Mouse (Mus musculus): ENCODE data around the gene Ptpn12. TPM values are rescaled to one million over a fixed set of nuclear protein-coding genes. Genes with fewer than 3 reads are reported as not detected.

Ptpn12 gene
- 32.3 and 35.9 TPM in 2 replicates for polyA plus RNA-seq (2012; rRNA removed)

DNA sequence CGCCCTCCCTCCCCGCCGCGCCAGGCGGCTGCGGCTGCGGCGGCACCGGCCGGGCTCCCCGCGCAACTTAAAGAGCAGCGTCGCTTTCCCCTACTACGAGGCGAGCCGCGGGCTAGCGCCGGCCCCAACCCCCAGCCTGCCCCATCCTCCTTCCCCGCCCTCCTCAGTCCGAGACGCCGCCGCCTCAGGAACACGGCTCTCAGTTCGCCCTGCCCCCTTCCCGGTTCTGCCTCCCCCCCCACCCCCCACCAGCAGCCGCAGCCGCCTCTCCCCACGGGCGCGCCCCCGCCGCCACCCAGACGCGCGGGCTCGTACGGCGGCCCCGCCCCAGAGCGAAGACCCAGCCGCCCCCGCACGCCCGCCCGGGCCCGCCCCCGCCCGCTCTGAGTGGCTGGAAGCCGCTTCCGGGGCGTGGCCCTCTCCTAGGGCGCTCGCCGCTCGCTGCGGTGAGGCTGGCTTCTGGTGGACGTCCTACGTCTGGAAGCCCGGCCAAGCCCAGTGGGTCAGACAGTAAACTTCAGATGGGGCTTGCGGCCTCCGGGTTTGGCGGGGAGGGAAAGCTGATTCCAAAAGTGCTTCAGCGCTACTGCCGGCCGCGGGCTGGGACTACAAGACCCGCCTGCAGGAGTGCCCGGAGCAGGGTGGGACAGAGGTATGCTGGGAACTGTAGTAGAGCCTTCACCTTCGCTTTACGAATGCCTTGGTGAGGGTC is at the start of gene Ptpn12:
Gene Ptpn12 (minus strand): TSS at position 92 of the 712 bp plus-strand sequence.
- no peaks in the 10 kb centered on the region; the same call in 1 of the 2 replicates for H3K4me1 ChIP-seq (ENCODE audit: control insufficient read depth, insufficient read depth, low read length)
- TF ChIP-seq POLR2A (IDR thresholded peaks at IDR 0.05; ENCODE audit: low read depth, low read length) (peak; percentile 84), CTCF (conservative IDR thresholded peaks at IDR 0.05; ENCODE audit: insufficient read depth, insufficient read length, low read depth, low read length) (no peak)
- H3K36me3 ChIP-seq (ENCODE audit: control insufficient read depth, insufficient read depth, low read length): no peaks in the 10 kb centered on the region
- peak; percentile 98 for DNase-seq
- peak within 1 kb of the TSS; percentile 92 for H3K4me3 ChIP-seq (ENCODE audit: insufficient read depth, low read depth, low read length)
- H3K27me3 ChIP-seq (replicated peaks; ENCODE audit: control insufficient read depth, insufficient read depth, low read length): no peaks in the 10 kb centered on the region
- H3K27ac ChIP-seq (ENCODE audit: insufficient read depth, low read depth, low read length): peak within 1 kb of the TSS; percentile 94
- WGBS: under 1% methylated on average over 66 of the region's 73 CpGs

DNA sequence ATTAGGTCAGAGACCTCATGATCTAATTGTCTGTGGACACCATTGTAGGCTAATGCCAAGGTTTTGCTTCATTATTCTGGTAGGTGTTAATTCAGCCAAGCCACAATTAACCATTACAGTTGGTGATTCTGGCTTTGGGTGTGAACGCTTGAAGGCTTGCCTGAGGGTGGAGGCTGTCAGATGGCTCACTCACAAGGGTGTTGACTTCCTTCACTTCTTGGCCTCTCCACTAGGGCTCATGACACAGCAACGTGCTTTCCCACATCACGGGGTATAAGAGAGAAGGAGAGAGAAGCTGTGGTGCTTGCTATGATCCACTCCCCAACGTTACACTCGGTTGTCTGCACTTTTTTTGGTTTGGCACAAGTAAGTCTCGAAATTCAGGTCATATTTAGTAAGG is 35.5 kb upstream of the Ptpn12 start:
- WGBS: 75% methylated on average over 6 of the region's 6 CpGs
- Histone ChIP-seq H3K27ac (ENCODE audit: insufficient read depth, low read depth, low read length) (no peak overlapping the region), H3K27me3 (replicated peaks; ENCODE audit: control insufficient read depth, insufficient read depth, low read length) (no peaks in the 10 kb centered on the region), H3K4me3 (ENCODE audit: insufficient read depth, low read depth, low read length) (no peak overlapping the region), H3K4me1 (ENCODE audit: control insufficient read depth, insufficient read depth, low read length) (no peaks in the 10 kb centered on the region), H3K36me3 (ENCODE audit: control insufficient read depth, insufficient read depth, low read length) (no peaks in the 10 kb centered on the region)
- no peak for DNase-seq
- TF ChIP-seq CTCF (conservative IDR thresholded peaks at IDR 0.05; ENCODE audit: insufficient read depth, insufficient read length, low read depth, low read length): no peak
- no peak for TF ChIP-seq POLR2A (IDR thresholded peaks at IDR 0.05; ENCODE audit: low read depth, low read length)

DNA sequence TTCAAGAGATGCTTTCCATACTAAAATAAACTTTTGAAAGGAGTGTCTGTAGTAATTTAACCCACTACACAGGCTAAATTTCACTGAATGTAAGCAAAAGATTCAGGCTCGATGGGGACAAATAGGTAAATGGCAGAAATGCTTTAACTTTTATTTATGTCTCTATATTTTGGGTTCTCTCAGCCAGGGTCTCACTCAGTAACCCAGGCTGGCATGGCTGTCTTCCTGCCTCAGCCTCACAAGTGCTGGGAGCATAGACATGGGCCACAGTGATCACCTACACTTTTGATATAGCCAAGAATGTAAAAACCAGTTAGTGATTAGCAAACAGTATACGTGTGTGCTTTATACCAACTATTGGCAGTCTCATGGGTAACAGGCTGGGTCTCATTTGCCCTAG is 1.5 kb upstream of the Ptpn12 start:
- H3K4me1 ChIP-seq (ENCODE audit: control insufficient read depth, insufficient read depth, low read length): no peaks in the 10 kb centered on the region; the same call in 1 of the 2 replicates
- no peak overlapping the region for H3K27ac ChIP-seq (ENCODE audit: insufficient read depth, low read depth, low read length)
- H3K4me3 ChIP-seq (ENCODE audit: insufficient read depth, low read depth, low read length): no peak overlapping the region
- 82% methylated on average over 2 of the region's 2 CpGs for WGBS
- no peak for TF ChIP-seq CTCF (conservative IDR thresholded peaks at IDR 0.05; ENCODE audit: insufficient read depth, insufficient read length, low read depth, low read length)
- TF ChIP-seq POLR2A (IDR thresholded peaks at IDR 0.05; ENCODE audit: low read depth, low read length): no peak
- H3K27me3 ChIP-seq (replicated peaks; ENCODE audit: control insufficient read depth, insufficient read depth, low read length): no peaks in the 10 kb centered on the region
- no peak for DNase-seq
- no peaks in the 10 kb centered on the region for H3K36me3 ChIP-seq (ENCODE audit: control insufficient read depth, insufficient read depth, low read length)

DNA sequence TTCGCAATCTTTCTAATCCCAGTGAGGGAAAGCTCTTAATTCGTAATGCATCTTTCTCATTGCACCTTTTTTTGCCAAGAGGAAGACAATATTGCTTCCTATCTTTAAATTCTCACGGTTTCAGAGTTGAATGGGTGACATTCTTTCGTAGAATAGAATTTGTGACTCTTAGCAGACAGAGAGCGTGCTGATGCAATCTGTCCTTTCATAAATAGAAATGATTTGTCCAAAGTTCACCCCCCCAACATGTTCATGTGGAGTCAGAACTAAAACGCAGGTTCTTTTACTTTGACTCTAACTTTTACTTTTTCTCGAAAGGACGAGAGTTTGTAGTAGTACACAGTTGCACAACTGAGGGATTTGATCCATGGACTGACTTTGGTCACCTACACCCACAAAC is 884 bp upstream of the Ptpn12 start:
- Histone ChIP-seq H3K27ac (ENCODE audit: insufficient read depth, low read depth, low read length) (peak overlapping the region; percentile 69), H3K4me3 (ENCODE audit: insufficient read depth, low read depth, low read length) (peak overlapping the region; percentile 68), H3K36me3 (ENCODE audit: control insufficient read depth, insufficient read depth, low read length) (no peaks in the 10 kb centered on the region), H3K4me1 (ENCODE audit: control insufficient read depth, insufficient read depth, low read length) (no peaks in the 10 kb centered on the region; the same call in 1 of the 2 replicates), H3K27me3 (replicated peaks; ENCODE audit: control insufficient read depth, insufficient read depth, low read length) (no peaks in the 10 kb centered on the region)
- WGBS: under 1% methylated on average over 8 of the region's 8 CpGs
- DNase-seq: peak; percentile 14
- TF ChIP-seq CTCF (conservative IDR thresholded peaks at IDR 0.05; ENCODE audit: insufficient read depth, insufficient read length, low read depth, low read length) (no peak), POLR2A (IDR thresholded peaks at IDR 0.05; ENCODE audit: low read depth, low read length) (no peak)

DNA sequence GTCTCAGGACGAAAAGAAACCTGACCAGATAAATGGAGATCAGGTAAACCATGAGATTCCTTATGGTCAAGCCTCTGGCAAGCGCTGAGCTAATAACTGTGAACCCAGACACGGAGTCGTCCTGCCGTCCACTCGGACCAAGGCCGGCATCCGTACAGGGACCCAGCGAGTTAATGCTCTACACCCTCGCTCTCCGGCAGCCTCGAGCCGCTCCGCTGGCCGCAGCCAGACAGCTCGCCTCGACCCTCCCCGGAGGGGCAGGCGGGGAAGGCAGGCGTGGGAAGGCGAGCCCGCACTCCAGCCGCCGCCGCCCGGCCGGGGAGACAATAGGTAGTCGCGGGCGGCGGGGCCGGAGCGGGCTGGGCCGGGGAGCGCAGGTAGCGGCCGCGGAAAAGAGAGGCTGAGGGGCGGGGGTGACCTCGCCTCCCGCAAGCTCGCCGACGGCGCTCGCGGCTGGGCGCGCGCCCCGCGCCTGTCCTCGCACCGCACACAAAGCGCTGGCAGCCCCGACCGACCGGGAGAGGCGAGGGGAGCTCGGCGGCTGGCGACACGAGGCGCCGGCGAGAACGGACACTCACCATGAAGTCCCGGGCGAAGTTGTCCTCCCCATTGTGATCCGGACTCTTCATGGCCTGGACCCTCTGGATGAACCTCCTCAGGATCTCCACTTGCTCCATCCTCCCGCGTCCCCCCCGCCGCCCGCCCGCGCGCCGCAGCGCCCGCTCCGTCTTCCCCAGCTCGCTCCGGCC is 466 bp downstream of the Ptpn12 start:
- Histone ChIP-seq H3K36me3 (ENCODE audit: control insufficient read depth, insufficient read depth, low read length) (no peaks in the 10 kb centered on the region), H3K27ac (ENCODE audit: insufficient read depth, low read depth, low read length) (peak overlapping the region; percentile 94), H3K27me3 (replicated peaks; ENCODE audit: control insufficient read depth, insufficient read depth, low read length) (no peaks in the 10 kb centered on the region), H3K4me3 (ENCODE audit: insufficient read depth, low read depth, low read length) (peak overlapping the region; percentile 92), H3K4me1 (ENCODE audit: control insufficient read depth, insufficient read depth, low read length) (no peaks in the 10 kb centered on the region; the same call in 1 of the 2 replicates)
- peak; percentile 63 for DNase-seq
- no peak for TF ChIP-seq POLR2A (IDR thresholded peaks at IDR 0.05; ENCODE audit: low read depth, low read length)
- no peak for TF ChIP-seq CTCF (conservative IDR thresholded peaks at IDR 0.05; ENCODE audit: insufficient read depth, insufficient read length, low read depth, low read length)
- under 1% methylated on average over 84 of the region's 84 CpGs for WGBS

DNA sequence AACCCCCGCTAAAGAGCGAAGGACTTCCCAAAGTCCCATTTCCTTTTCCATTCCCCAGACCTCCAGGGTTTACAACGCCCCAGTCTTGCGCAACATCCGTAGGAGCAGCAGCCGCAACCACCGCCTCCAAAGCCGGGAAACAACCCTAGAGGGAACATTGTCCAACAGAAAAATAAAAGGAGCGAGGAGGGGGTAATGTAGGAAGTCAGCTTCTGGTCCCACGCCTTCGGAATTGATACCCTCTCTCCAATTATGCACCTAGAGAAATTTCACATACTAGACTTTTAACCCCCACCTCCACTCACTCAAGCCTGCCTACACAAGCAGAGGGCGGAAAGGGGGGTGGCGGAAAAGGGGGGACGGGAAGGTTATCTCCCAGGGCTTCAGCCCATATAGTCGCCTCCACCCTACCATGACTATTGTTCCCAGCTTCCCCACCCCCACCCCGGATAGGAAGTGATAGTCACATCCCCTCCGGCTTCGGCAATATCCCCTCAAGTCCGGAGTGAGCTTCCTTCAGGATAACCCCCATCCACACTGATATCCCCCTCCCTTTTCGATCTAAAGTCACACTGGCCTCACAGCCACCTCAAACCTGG is 1.1 kb downstream of the Ptpn12 start:
- Histone ChIP-seq H3K36me3 (ENCODE audit: control insufficient read depth, insufficient read depth, low read length) (no peaks in the 10 kb centered on the region), H3K27ac (ENCODE audit: insufficient read depth, low read depth, low read length) (peak overlapping the region; percentile 94), H3K4me3 (ENCODE audit: insufficient read depth, low read depth, low read length) (peak overlapping the region; percentile 92), H3K27me3 (replicated peaks; ENCODE audit: control insufficient read depth, insufficient read depth, low read length) (no peaks in the 10 kb centered on the region), H3K4me1 (ENCODE audit: control insufficient read depth, insufficient read depth, low read length) (no peaks in the 10 kb centered on the region; the same call in 1 of the 2 replicates)
- 1% methylated on average over 20 of the region's 20 CpGs for WGBS
- TF ChIP-seq POLR2A (IDR thresholded peaks at IDR 0.05; ENCODE audit: low read depth, low read length) (no peak), CTCF (conservative IDR thresholded peaks at IDR 0.05; ENCODE audit: insufficient read depth, insufficient read length, low read depth, low read length) (no peak)
- DNase-seq: peak; percentile 90

Measured in kidney, adult 2 months (tissue).